Mouse (Mus musculus) lung, postnatal 0 days (tissue): ENCODE data around the gene Best2. TPM values are rescaled to one million over a fixed set of nuclear protein-coding genes. Genes with fewer than 3 reads are reported as not detected.

Experiments
- ATAC-seq: fragments of 200-750 bp; cut with Nextera tagmentation; 2 replicates; pipeline ENCODE4 v1.8.0; 2017; ENCODE audit warnings: moderate library complexity
- DNase-seq: peaks from one replicate; pipeline ENCODE4 v3.0.0-alpha.2; 2016; ENCODE audit warnings: low spot score
- H3K27ac ChIP-seq: fragments of 300-500 bp; sonication (generic); 2 replicates; pipeline ENCODE4 v1.5.1; 2014; ENCODE audit warnings: antibody characterized with exemption, mild to moderate bottlenecking, low read length, mixed read lengths
- H3K27me3 ChIP-seq: fragments of 300-500 bp; sonication (generic); replicated peaks from 2 replicates; pipeline ENCODE4 v1.6.1; 2014; ENCODE audit warnings: low read length, mixed read lengths; ENCODE audit not compliant: insufficient read depth
- H3K36me3 ChIP-seq: fragments of 300-500 bp; sonication (generic); 2 replicates; pipeline ENCODE4 v1.6.1; 2014; ENCODE audit warnings: low read length, mixed read lengths; ENCODE audit not compliant: insufficient read depth
- H3K4me1 ChIP-seq: fragments of 300-500 bp; sonication (generic); 2 replicates; pipeline ENCODE4 v1.6.1; 2014; ENCODE audit warnings: antibody characterized with exemption, low read depth, low read length, mixed read lengths; ENCODE audit not compliant: insufficient read depth
- H3K4me2 ChIP-seq: fragments of 300-500 bp; sonication (generic); replicated peaks from 2 replicates; pipeline ENCODE4 v1.6.1; 2014; ENCODE audit warnings: low read depth, mild to moderate bottlenecking, low read length, moderate library complexity, mixed read lengths
- H3K4me3 ChIP-seq: fragments of 300-500 bp; sonication (generic); 2 replicates; pipeline ENCODE4 v1.5.1; 2014; ENCODE audit warnings: low read depth, low read length
- H3K9ac ChIP-seq: fragments of 300-500 bp; sonication (generic); replicated peaks from 2 replicates; pipeline ENCODE4 v1.6.1; 2014; ENCODE audit warnings: low read depth, mild to moderate bottlenecking
- H3K9me3 ChIP-seq: fragments of 300-500 bp; sonication (generic); 2 replicates; pipeline ENCODE4 v1.6.1; 2016; ENCODE audit warnings: low read length, mixed read lengths
- CTCF ChIP-seq: IDR thresholded peaks from 2 replicates; pipeline ENCODE4 v1.5.1; 2016; ENCODE audit warnings: antibody characterized with exemption, mild to moderate bottlenecking
- EP300 ChIP-seq: IDR thresholded peaks from 2 replicates; pipeline ENCODE4 v1.6.1; 2016; ENCODE audit warnings: antibody characterized with exemption, mild to moderate bottlenecking, control low read depth
- WGBS: fragments of 180-500 bp; shearing (Covaris S2); extraction: QIAGEN DNeasy Blood & Tissue Kit; methylation state at CpG from one replicate; pipeline ENCODE4 v1.1.7; 2014; 5-methylcytosine and 5-hydroxymethylcytosine counted together
- polyA plus RNA-seq: library from polyadenylated mRNA; unstranded; fragments of >200 nt; fragmentation: Nextera tagmentation; extraction: Ambion mirVana; gene quantifications from 2 replicates; pipeline ENCODE4 v1.2.1, GENCODE M21; 2015

The Best2 gene
- polyA plus RNA-seq, 1 experiment from 2014 or later: not detected

DNA sequence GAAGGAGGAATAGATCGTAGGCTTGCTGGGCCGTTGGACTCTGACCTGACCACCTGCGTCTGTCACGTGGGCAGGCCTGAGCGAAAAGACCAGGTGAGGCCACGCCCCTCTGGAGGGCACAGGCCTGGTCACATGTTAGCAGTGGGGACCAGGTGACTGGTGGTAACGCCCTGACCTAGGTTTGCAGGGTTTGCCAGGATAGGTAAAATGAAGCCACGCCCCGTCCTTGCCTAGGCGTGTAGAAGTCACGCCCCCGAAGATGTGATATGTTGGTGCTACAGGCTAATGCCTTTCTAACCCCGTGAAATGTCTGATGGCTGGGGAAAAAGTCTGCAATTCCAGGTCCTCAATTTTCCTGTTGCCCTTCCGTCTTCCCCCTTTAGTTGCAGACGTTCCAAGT, 23.5 kb downstream of the Best2 start:
- Histone ChIP-seq H3K36me3 (no peaks in the 10 kb centered on the region), H3K4me1 (peaks cover 14% of the 10 kb centered on the region), H3K4me3 (peak overlapping the region; percentile 55), H3K9me3 (no peaks in the 10 kb centered on the region), H3K27ac (peak overlapping the region; percentile 96), H3K27me3 (no peaks in the 10 kb centered on the region), H3K9ac (peak overlapping the region; percentile 75; the same call in 1 of the 2 replicates), H3K4me2 (peak overlapping the region; percentile 92)
- DNase-seq: peak; percentile 95
- ATAC-seq: peak; percentile 75
- 1% methylated on average over 15 of the region's 15 CpGs for WGBS
- no peak for TF ChIP-seq CTCF
- TF ChIP-seq EP300: no peak

DNA sequence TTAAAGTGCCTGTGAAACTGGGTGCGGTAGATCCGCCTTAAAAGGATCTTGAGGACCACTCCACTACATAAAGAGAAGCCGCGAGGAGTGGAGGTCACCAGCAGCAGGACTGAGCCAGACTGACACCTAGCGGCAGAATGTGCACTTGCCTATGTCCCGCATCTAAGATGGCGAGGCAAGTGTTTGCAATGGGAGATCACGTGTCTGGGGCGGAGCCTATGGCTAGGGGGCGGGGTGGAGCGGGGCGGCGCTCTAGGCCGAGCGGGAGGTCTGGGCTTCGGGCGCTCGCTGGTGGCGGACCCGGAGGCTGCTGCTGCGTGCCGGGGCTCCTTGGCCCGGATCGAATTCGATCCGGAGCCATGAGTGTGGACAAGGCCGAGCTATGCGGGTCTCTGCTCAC, 24.0 kb downstream of the Best2 start, which contains the start of gene Hook2:
TSS of gene Hook2 (plus strand) at position 255 of the 400 bp plus-strand sequence.
- Histone ChIP-seq H3K4me3 (peak within 1 kb of the TSS; percentile 55), H3K36me3 (no peaks in the 10 kb centered on the region), H3K27ac (peak within 1 kb of the TSS; percentile 96), H3K4me1 (peaks cover 17% of the 10 kb centered on the region), H3K9me3 (no peaks in the 10 kb centered on the region), H3K4me2 (peak within 1 kb of the TSS; percentile 92), H3K9ac (peak within 1 kb of the TSS; percentile 75), H3K27me3 (no peaks in the 10 kb centered on the region)
- 0% methylated on average over 28 of the region's 28 CpGs for WGBS
- TF ChIP-seq EP300 (no peak), CTCF (peak; percentile 98)
- DNase-seq (peak; percentile 99), ATAC-seq (peak; percentile 87)

DNA sequence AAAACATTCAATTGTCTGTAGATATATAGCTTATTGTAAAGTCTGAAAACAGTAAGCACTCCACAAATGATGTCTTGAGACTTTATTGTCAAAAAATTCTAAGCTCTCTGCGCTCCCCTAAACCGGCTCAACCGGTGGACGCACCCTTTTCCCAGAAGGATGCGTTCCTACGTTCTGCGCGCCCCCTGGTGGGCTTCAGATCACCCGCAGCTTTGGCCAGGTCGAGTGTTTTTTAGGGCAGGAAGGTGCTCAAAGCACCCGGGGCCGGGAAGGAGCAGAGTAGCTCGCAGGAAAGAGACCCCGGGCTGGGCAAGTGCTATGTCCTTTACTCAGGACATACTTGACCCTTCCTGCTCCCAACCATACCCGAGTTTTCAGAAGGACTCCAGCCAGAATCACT, 24.5 kb downstream of the Best2 start:
- Histone ChIP-seq H3K4me3 (peak overlapping the region; percentile 55), H3K36me3 (no peaks in the 10 kb centered on the region), H3K4me1 (peaks cover 22% of the 10 kb centered on the region), H3K9ac (peak overlapping the region; percentile 75), H3K4me2 (peak overlapping the region; percentile 92), H3K9me3 (no peaks in the 10 kb centered on the region), H3K27ac (peak overlapping the region; percentile 96), H3K27me3 (no peaks in the 10 kb centered on the region)
- ATAC-seq (peak; percentile 63), DNase-seq (peak; percentile 96)
- under 1% methylated on average over 15 of the region's 15 CpGs for WGBS
- TF ChIP-seq EP300 (peak; percentile 78), CTCF (peak; percentile 92)

DNA sequence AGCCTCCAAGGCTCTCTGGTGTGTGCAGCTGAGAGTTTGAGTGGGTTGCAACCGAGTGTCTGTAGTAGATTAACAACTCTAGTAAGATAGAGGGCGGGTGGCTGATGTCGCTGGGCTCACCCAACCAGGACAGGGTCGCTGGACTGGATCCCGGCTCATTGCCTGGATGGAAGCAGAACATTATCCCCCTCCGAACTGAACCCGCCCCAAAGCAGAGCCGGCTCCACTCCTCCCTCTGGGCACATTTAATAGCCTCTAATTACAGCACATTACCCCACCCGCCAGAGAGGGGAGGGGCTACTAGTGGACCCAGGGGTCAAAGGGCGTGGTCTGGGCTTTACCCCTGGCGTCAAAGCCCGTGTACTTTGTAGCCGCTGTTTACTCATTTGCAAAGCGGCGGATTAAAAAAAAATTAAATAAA, 25.0 kb downstream of the Best2 start:
- ATAC-seq: no peak
- peaks cover 26% of the 10 kb centered on the region for H3K4me1 ChIP-seq

DNA sequence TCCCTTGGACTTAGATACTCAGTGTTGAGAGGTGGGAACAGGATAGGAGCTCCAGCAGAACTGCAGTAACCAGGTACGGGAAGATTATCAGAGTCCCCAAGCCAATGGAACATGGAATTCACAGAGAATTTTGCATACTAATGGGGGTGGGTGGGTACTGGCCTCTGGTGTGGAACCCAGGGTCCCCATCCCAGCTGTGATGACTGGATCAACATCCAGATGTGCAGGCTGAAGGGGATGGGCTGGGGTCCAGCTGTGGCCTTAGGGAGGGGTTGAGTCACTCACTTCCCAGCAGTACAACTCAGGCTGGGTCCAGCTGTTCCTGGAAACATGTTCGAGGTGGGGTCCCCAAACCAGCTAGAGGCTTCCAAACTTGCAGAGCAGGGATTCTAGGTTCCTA, 26.4 kb downstream of the Best2 start:
- Histone ChIP-seq H3K4me1 (peaks cover 34% of the 10 kb centered on the region), H3K27ac (no peak overlapping the region), H3K9ac (no peak overlapping the region), H3K4me3 (no peak overlapping the region), H3K27me3 (no peaks in the 10 kb centered on the region), H3K36me3 (no peaks in the 10 kb centered on the region), H3K9me3 (no peaks in the 10 kb centered on the region), H3K4me2 (no peak overlapping the region)
- 81% methylated on average over 2 of the region's 2 CpGs for WGBS
- TF ChIP-seq EP300 (no peak), CTCF (no peak)
- ATAC-seq (no peak), DNase-seq (no peak)

More for the DNA sequence above, 25.0 kb downstream of the Best2 start:
- Histone ChIP-seq H3K4me3 (peak overlapping the region; percentile 55; the same call in 1 of the 2 replicates), H3K27ac (peak overlapping the region; percentile 96), H3K4me2 (peak overlapping the region; percentile 92), H3K9me3 (no peaks in the 10 kb centered on the region), H3K27me3 (no peaks in the 10 kb centered on the region), H3K36me3 (no peaks in the 10 kb centered on the region), H3K9ac (no peak overlapping the region)
- no peak for TF ChIP-seq EP300
- TF ChIP-seq CTCF: no peak
- DNase-seq: peak; percentile 79
- WGBS: 14% methylated on average over 15 of the region's 15 CpGs

DNA sequence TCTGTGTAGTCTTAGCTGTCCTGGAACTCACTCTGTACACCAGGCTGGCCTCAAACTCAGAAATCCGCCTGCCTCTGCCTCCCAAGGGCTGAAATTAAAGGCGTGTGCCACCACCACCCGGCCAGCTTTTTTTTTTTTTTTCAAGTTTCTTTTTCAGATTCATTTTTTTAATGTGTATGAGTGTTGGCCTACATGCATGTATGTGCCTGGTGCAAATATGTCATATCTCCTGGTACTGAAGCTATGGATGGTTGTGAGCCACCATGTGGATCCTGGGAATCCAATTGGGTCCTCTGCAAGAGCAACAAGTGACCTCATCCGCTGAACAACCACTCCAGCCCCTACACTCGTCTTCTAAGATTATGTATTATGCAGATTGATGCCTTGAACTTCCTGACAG, 26.9 kb downstream of the Best2 start:
- TF ChIP-seq CTCF (no peak), EP300 (no peak)
- Histone ChIP-seq H3K9me3 (no peaks in the 10 kb centered on the region), H3K4me2 (no peak overlapping the region), H3K27me3 (no peaks in the 10 kb centered on the region), H3K9ac (no peak overlapping the region), H3K4me3 (no peak overlapping the region), H3K36me3 (no peaks in the 10 kb centered on the region), H3K27ac (no peak overlapping the region), H3K4me1 (peaks cover 38% of the 10 kb centered on the region)
- ATAC-seq (no peak), DNase-seq (no peak)
- 74% methylated on average over 5 of the region's 5 CpGs for WGBS
